Mouse (Mus musculus) forebrain, postnatal 0 days (tissue): ENCODE results near the gene B3gnt8. TPM values are rescaled to one million over a fixed set of nuclear protein-coding genes. Genes with fewer than 3 reads are reported as not detected.

Experiments
- ATAC-seq: fragments of 200-750 bp; cut with Nextera tagmentation; 2 replicates; pipeline ENCODE4 v1.8.0; 2017; ENCODE audit warnings: mild to moderate bottlenecking, moderate library complexity
- DNase-seq: peaks from one replicate; pipeline ENCODE4 v3.0.0-alpha.2; 2015
- H3K27ac ChIP-seq: fragments of 300-500 bp; sonication (generic); 2 replicates; pipeline ENCODE4 v1.5.1; 2014; ENCODE audit warnings: low read depth, mild to moderate bottlenecking, antibody characterized with exemption, low read length, moderate library complexity, mixed read lengths
- H3K27me3 ChIP-seq: fragments of 300-500 bp; sonication (generic); 2 replicates; pipeline ENCODE4 v1.6.1; 2014; ENCODE audit warnings: mild to moderate bottlenecking, low read length, mixed read lengths; ENCODE audit not compliant: insufficient read depth
- H3K36me3 ChIP-seq: fragments of 300-500 bp; sonication (generic); 2 replicates; pipeline ENCODE4 v1.6.1; 2014; ENCODE audit warnings: mild to moderate bottlenecking, moderate library complexity; ENCODE audit not compliant: insufficient read depth
- H3K4me1 ChIP-seq: fragments of 300-500 bp; sonication (generic); 2 replicates; pipeline ENCODE4 v1.6.1; 2014; ENCODE audit warnings: antibody characterized with exemption; ENCODE audit not compliant: insufficient read depth
- H3K4me2 ChIP-seq: fragments of 300-500 bp; sonication (generic); 2 replicates; pipeline ENCODE4 v1.6.1; 2014; ENCODE audit warnings: low read depth, mild to moderate bottlenecking, moderate library complexity
- H3K4me3 ChIP-seq: fragments of 300-500 bp; sonication (generic); 2 replicates; pipeline ENCODE4 v1.5.1; 2014; ENCODE audit warnings: low read depth, low read length, mixed read lengths
- H3K9ac ChIP-seq: fragments of 300-500 bp; sonication (generic); 2 replicates; pipeline ENCODE4 v1.6.1; 2014; ENCODE audit warnings: mild to moderate bottlenecking
- H3K9me3 ChIP-seq: fragments of 300-500 bp; sonication (generic); 2 replicates; pipeline ENCODE4 v1.6.1; 2016; ENCODE audit warnings: low read length
- CTCF ChIP-seq: sonication (generic); IDR thresholded peaks from 2 replicates; pipeline ENCODE4 v1.5.1; 2016; ENCODE audit warnings: antibody characterized with exemption, control low read depth, low read depth
- WGBS: fragments of 180-500 bp; shearing (Covaris S2); extraction: QIAGEN DNeasy Blood & Tissue Kit; methylation state at CpG from one replicate; pipeline ENCODE4 v1.1.7; 2014; 5-methylcytosine and 5-hydroxymethylcytosine counted together
- polyA plus RNA-seq: library from polyadenylated mRNA; unstranded; fragments of >200 nt; fragmentation: Nextera tagmentation; extraction: Ambion mirVana; gene quantifications from 2 replicates; pipeline ENCODE4 v1.2.1, GENCODE M21; 2015
- total RNA-seq: library from RNA; depleted of rRNA; stranded (reverse); fragments of >200 nt; gene quantifications from 2 replicates; pipeline ENCODE4 v1.2.3, GENCODE M21; 2014; rRNA removed

B3gnt8 gene
- total and polyA plus RNA-seq, 2 experiments from 2014 or later: 0.95 to 1.3 TPM

GRCm38 (mm10) chr7:25679971-25680370 lies 53.5 kb downstream of the B3gnt8 start:
- Histone ChIP-seq H3K4me3 (peak overlapping the region; percentile 56), H3K27ac (0 out of 2 replicates have a peak overlapping the region, but pooled peaks have one; percentile 91), H3K9ac (peak overlapping the region; percentile 63; the same call in 1 of the 2 replicates), H3K27me3 (no peaks in the 10 kb centered on the region; the same call in 1 of the 2 replicates), H3K36me3 (no peaks in the 10 kb centered on the region), H3K9me3 (no peaks in the 10 kb centered on the region), H3K4me1 (peaks cover 16% of the 10 kb centered on the region), H3K4me2 (peak overlapping the region; percentile 49)
- DNase-seq (no peak), ATAC-seq (no peak)
- TF ChIP-seq CTCF: peak; percentile 24; the same call in 1 of the 2 replicates
- WGBS: 12% methylated on average over 6 of the region's 6 CpGs

GRCm38 (mm10) chr7:25680514-25681258 lies 54.2 kb downstream of the B3gnt8 start, which contains the start of gene B9d2:
Gene B9d2, plus strand, starts transcription at chr7:25680780.
- peak within 1 kb of the TSS; percentile 63 for H3K9ac ChIP-seq
- TF ChIP-seq CTCF: peak; percentile 37
- 0 out of 2 replicates have a peak, but pooled peaks cover under 1% of the 10 kb centered on the region for H3K27me3 ChIP-seq
- under 1% methylated on average over 46 of the region's 46 CpGs for WGBS
- H3K4me2 ChIP-seq: peak within 1 kb of the TSS; percentile 49
- peak; percentile 96 for ATAC-seq
- no peaks in the 10 kb centered on the region for H3K36me3 ChIP-seq
- no peaks in the 10 kb centered on the region for H3K9me3 ChIP-seq
- peak within 1 kb of the TSS; percentile 91 for H3K27ac ChIP-seq
- peak; percentile 96 for DNase-seq
- peaks cover 16% of the 10 kb centered on the region for H3K4me1 ChIP-seq
- H3K4me3 ChIP-seq: peak within 1 kb of the TSS; percentile 56

GRCm38 (mm10) chr7:25681341-25682231 lies 55.1 kb downstream of the B3gnt8 start:
- Histone ChIP-seq H3K4me1 (peaks cover 16% of the 10 kb centered on the region), H3K9ac (peak overlapping the region; percentile 63), H3K4me2 (peak overlapping the region; percentile 49), H3K27ac (peak overlapping the region; percentile 91; the same call in 1 of the 2 replicates), H3K9me3 (no peaks in the 10 kb centered on the region), H3K4me3 (peak overlapping the region; percentile 56), H3K36me3 (no peaks in the 10 kb centered on the region), H3K27me3 (peaks cover 9% of the 10 kb centered on the region)
- 63% methylated on average over 15 of the region's 15 CpGs for WGBS
- ATAC-seq: no peak
- DNase-seq: no peak
- no peak for TF ChIP-seq CTCF

GRCm38 (mm10) chr7:25683474-25684180 lies 57.2 kb downstream of the B3gnt8 start:
- ATAC-seq (no peak), DNase-seq (no peak)
- TF ChIP-seq CTCF: no peak
- no peaks in the 10 kb centered on the region for H3K9me3 ChIP-seq
- no peaks in the 10 kb centered on the region for H3K36me3 ChIP-seq
- peaks cover 15% of the 10 kb centered on the region for H3K4me1 ChIP-seq
- no peak overlapping the region for H3K9ac ChIP-seq
- H3K27ac ChIP-seq: no peak overlapping the region
- H3K27me3 ChIP-seq: peaks cover 29% of the 10 kb centered on the region
- WGBS: 79% methylated on average over 7 of the region's 7 CpGs
- no peak overlapping the region for H3K4me2 ChIP-seq
- no peak overlapping the region for H3K4me3 ChIP-seq

- Histone ChIP-seq H3K27me3 (peaks cover 38% of the 10 kb centered on the region), H3K36me3 (no peaks in the 10 kb centered on the region), H3K4me2 (no peak overlapping the region), H3K9me3 (no peaks in the 10 kb centered on the region), H3K9ac (no peak overlapping the region), H3K27ac (no peak overlapping the region), H3K4me3 (no peak overlapping the region), H3K4me1 (peaks cover 18% of the 10 kb centered on the region)
- TF ChIP-seq CTCF: no peak
- 84% methylated on average over 6 of the region's 6 CpGs for WGBS
- DNase-seq (no peak), ATAC-seq (no peak)
Observed at GRCm38 (mm10) chr7:25684659-25685058, 58.2 kb downstream of the B3gnt8 start.

Other genes starting within 250 kb of the B3gnt8 start
- gene Lipe, start 227.9 kb upstream of the B3gnt8 start, total RNA-seq: 8.8 and 14.8 TPM in 2 replicates
- gene Lipe, start 227.9 kb upstream of the B3gnt8 start, polyA plus RNA-seq: 6.7 and 8.0 TPM in 2 replicates
- gene Cxcl17, start 213.8 kb upstream of the B3gnt8 start, total RNA-seq: not detected in 2 replicates
- gene Cxcl17, start 213.8 kb upstream of the B3gnt8 start, polyA plus RNA-seq: 0.35 TPM in 1 of 2 replicates, not detected in the other
- gene Ceacam1, start 149.1 kb upstream of the B3gnt8 start, total RNA-seq: 0.24 and 0.31 TPM in 2 replicates
- gene Ceacam1, start 149.1 kb upstream of the B3gnt8 start, polyA plus RNA-seq: 0.75 and 1.4 TPM in 2 replicates
- gene Ceacam2, start 86.8 kb upstream of the B3gnt8 start, total RNA-seq: not detected in 2 replicates
- not detected in 2 replicates for gene Ceacam2, start 86.8 kb upstream of the B3gnt8 start, polyA plus RNA-seq
- not detected in 2 replicates for gene Erich4, start 10.8 kb upstream of the B3gnt8 start, total RNA-seq
- gene Erich4, start 10.8 kb upstream of the B3gnt8 start, polyA plus RNA-seq: not detected in 2 replicates
- 35.8 and 45.8 TPM in 2 replicates for gene Dmac2, start 7.2 kb upstream of the B3gnt8 start, total RNA-seq
- 35.0 and 40.6 TPM in 2 replicates for gene Dmac2, start 7.2 kb upstream of the B3gnt8 start, polyA plus RNA-seq
- gene Bckdha, start 32.3 kb downstream of the B3gnt8 start, total RNA-seq: 55.7 and 55.9 TPM in 2 replicates
- gene Bckdha, start 32.3 kb downstream of the B3gnt8 start, polyA plus RNA-seq: 57.1 and 58.3 TPM in 2 replicates
- gene Exosc5, start 32.5 kb downstream of the B3gnt8 start, total RNA-seq: 22.9 and 24.9 TPM in 2 replicates
- gene Exosc5, start 32.5 kb downstream of the B3gnt8 start, polyA plus RNA-seq: 33.9 and 35.2 TPM in 2 replicates
- 32.8 and 40.3 TPM in 2 replicates for gene Tmem91, start 48.5 kb downstream of the B3gnt8 start, total RNA-seq
- 40.9 and 61.4 TPM in 2 replicates for gene Tmem91, start 48.5 kb downstream of the B3gnt8 start, polyA plus RNA-seq
- gene B9d2, start 54.1 kb downstream of the B3gnt8 start, total RNA-seq: 15.7 and 15.8 TPM in 2 replicates
- 58.2 and 60.1 TPM in 2 replicates for gene B9d2, start 54.1 kb downstream of the B3gnt8 start, polyA plus RNA-seq
- 1.6 and 3.1 TPM in 2 replicates for gene Tgfb1, start 60.3 kb downstream of the B3gnt8 start, total RNA-seq
- 0.39 and 0.56 TPM in 2 replicates for gene Tgfb1, start 60.3 kb downstream of the B3gnt8 start, polyA plus RNA-seq
- gene Ccdc97, start 92.4 kb downstream of the B3gnt8 start, total RNA-seq: 21.1 and 37.6 TPM in 2 replicates
- 31.7 and 32.0 TPM in 2 replicates for gene Ccdc97, start 92.4 kb downstream of the B3gnt8 start, polyA plus RNA-seq
- 110 and 144 TPM in 2 replicates for gene Hnrnpul1, start 128.1 kb downstream of the B3gnt8 start, total RNA-seq
- 47.3 and 47.9 TPM in 2 replicates for gene Hnrnpul1, start 128.1 kb downstream of the B3gnt8 start, polyA plus RNA-seq
- 15.8 and 17.7 TPM in 2 replicates for gene Axl, start 162.1 kb downstream of the B3gnt8 start, total RNA-seq
- gene Axl, start 162.1 kb downstream of the B3gnt8 start, polyA plus RNA-seq: 14.6 and 16.1 TPM in 2 replicates
- gene Cyp2s1, start 190.3 kb downstream of the B3gnt8 start, total RNA-seq: 1.2 and 2.0 TPM in 2 replicates
- gene Cyp2s1, start 190.3 kb downstream of the B3gnt8 start, polyA plus RNA-seq: 1.4 and 1.9 TPM in 2 replicates